Mouse (Mus musculus) bone marrow macrophage, adult 2 months (primary cell): ENCODE measurements around the gene Fgf18.

Experiments used
- CTCF ChIP-seq: IDR thresholded peaks from 2 replicates; pipeline ENCODE4 v1.5.1; 2012; ENCODE audit warnings: low read depth, mild to moderate bottlenecking, low read length, moderate library complexity
- POLR2A ChIP-seq: IDR thresholded peaks from 2 replicates; pipeline ENCODE4 v1.6.1; 2012; ENCODE audit warnings: mild to moderate bottlenecking, low read depth, low read length, borderline replicate concordance

DNA sequence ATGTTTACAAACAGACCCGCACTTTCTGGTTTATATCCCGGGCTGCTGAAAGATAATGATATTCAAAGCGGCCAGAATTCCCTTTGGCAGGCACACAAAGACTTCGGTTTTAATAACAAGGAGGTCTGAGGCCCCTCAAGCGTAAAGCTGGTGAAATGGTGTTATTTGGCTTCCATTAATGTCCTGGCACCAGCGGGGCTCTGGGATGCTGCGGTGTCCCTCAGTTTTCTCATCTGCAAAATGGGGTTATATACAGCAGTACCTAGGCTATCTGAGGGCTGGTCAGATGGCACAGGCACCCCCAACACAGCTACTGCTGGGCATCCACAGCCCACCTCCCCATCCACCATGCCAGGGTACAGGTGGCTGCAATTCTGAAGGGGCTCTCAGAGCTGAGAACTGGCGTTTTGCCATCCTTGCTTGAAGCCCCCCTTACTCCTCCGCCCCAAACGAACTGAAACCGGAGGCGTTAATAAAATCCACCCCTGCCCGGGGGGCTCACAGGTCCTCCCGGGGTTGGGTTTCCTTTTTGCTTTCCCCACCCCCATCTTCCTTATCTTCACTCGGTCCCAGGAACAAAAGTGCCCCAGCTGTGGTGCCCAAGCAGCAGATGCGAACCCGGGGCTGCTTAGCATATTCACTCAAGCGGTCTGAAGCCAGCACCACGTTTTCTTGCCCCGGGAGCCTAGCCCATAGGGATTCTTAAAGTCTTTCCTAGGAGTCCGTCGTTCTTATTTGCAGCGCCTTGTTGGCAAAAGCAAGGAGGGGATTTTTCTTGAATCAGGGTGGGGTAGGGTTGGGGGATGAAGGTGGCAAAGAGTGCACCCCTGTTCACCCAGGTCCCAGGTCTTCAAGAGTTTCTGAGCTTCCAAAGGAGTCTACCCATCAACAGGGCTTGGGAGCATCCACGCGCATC is 48.6 kb upstream of the Fgf18 start:
- TF ChIP-seq POLR2A: no peak
- no peak for TF ChIP-seq CTCF
